Mouse (Mus musculus) heart, embryonic 13.5 days (tissue): ENCODE measurements around the gene Abhd18. TPM values are rescaled to one million over a fixed set of nuclear protein-coding genes. Genes with fewer than 3 reads are reported as not detected.
"Not testable (repeated sequence)": the region's sequence is repeated elsewhere in the genome, so short reads cannot be mapped to it uniquely, and the experiment has no call there.

Experiments used
- ATAC-seq: fragments of 200-750 bp; cut with Nextera tagmentation; 2 replicates; pipeline ENCODE4 v1.8.0; 2017; ENCODE audit warnings: moderate TSS enrichment; ENCODE audit not compliant: insufficient number of reproducible peaks, low FRiP score, low TSS enrichment; ENCODE audit errors: extremely low read depth
- H3K27ac ChIP-seq: fragments of 300-500 bp; sonication (generic); replicated peaks from 2 replicates; pipeline ENCODE4 v1.5.1; 2015; ENCODE audit warnings: moderate library complexity, mild to moderate bottlenecking, inconsistent platforms
- H3K27me3 ChIP-seq: fragments of 300-500 bp; sonication (generic); replicated peaks from 2 replicates; pipeline ENCODE4 v1.6.1; 2015; ENCODE audit warnings: mild to moderate bottlenecking, inconsistent platforms
- H3K36me3 ChIP-seq: fragments of 300-500 bp; sonication (generic); 2 replicates; pipeline ENCODE4 v1.6.1; 2015; ENCODE audit warnings: mild to moderate bottlenecking, inconsistent platforms
- H3K4me1 ChIP-seq: fragments of 300-500 bp; sonication (generic); 2 replicates; pipeline ENCODE4 v1.6.1; 2015; ENCODE audit warnings: inconsistent platforms
- H3K4me2 ChIP-seq: fragments of 300-500 bp; sonication (generic); 2 replicates; pipeline ENCODE4 v1.6.1; 2015; ENCODE audit warnings: inconsistent platforms, mild to moderate bottlenecking, moderate library complexity
- H3K4me3 ChIP-seq: fragments of 300-500 bp; sonication (generic); 2 replicates; pipeline ENCODE4 v1.5.1; 2015; ENCODE audit warnings: moderate library complexity, mild to moderate bottlenecking, inconsistent platforms
- H3K9ac ChIP-seq: fragments of 300-500 bp; sonication (generic); 2 replicates; pipeline ENCODE4 v1.6.1; 2015; ENCODE audit warnings: inconsistent platforms, mild to moderate bottlenecking, moderate library complexity
- H3K9me3 ChIP-seq: fragments of 300-500 bp; sonication (generic); 2 replicates; pipeline ENCODE4 v1.6.1; 2016; ENCODE audit warnings: inconsistent platforms
- WGBS: fragments of 180-500 bp; shearing (Covaris S2); methylation state at CpG from one replicate; pipeline ENCODE4 v1.1.7; 2015; ENCODE audit warnings: mixed read lengths; 5-methylcytosine and 5-hydroxymethylcytosine counted together
- polyA plus RNA-seq: library from polyadenylated mRNA; unstranded; fragments of >200 nt; fragmentation: Nextera tagmentation; extraction: Ambion mirVana; gene quantifications from 2 replicates; pipeline ENCODE4 v1.2.1, GENCODE M21; 2015

Abhd18 gene
- polyA plus RNA-seq = 13.7 and 14.3 TPM in 2 replicates

GRCm38 (mm10) chr3:40846957-40847017 lies at the start of gene Abhd18:
Gene Abhd18, plus strand, starts transcription at chr3:40846970.
- peak within 1 kb of the TSS; percentile 85 for H3K27ac ChIP-seq
- H3K36me3 ChIP-seq, H3K27me3 ChIP-seq, H3K4me1 ChIP-seq, ATAC-seq, H3K9me3 ChIP-seq: not testable (repeated sequence)
- H3K9ac ChIP-seq = peak within 1 kb of the TSS; percentile 79
- peak within 1 kb of the TSS; percentile 64 for H3K4me3 ChIP-seq
- H3K4me2 ChIP-seq = peak within 1 kb of the TSS; percentile 77
- no CpG with 5 or more reads among the region's 4 CpGs for WGBS

GRCm38 (mm10) chr3:40798054-40798453 lies 48.7 kb upstream of the Abhd18 start:
- 57% methylated on average over 1 of the region's 1 CpGs for WGBS
- H3K4me2 ChIP-seq = no peak overlapping the region

GRCm38 (mm10) chr3:40798500-40798899 lies 48.3 kb upstream of the Abhd18 start:
- Histone ChIP-seq H3K36me3 (peaks cover 14% of the 10 kb centered on the region), H3K9me3 (no peaks in the 10 kb centered on the region), H3K4me3 (no peak overlapping the region), H3K4me1 (peaks cover 15% of the 10 kb centered on the region), H3K27me3 (no peaks in the 10 kb centered on the region), H3K9ac (no peak overlapping the region), H3K4me2 (no peak overlapping the region), H3K27ac (no peak overlapping the region)
- WGBS = 40% methylated on average over 7 of the region's 7 CpGs
- no peak for ATAC-seq

More at GRCm38 (mm10) chr3:40798054-40798453, 48.7 kb upstream of the Abhd18 start:
- H3K36me3 ChIP-seq = peaks cover 18% of the 10 kb centered on the region
- H3K9me3 ChIP-seq = no peaks in the 10 kb centered on the region
- ATAC-seq = no peak
- no peak overlapping the region for H3K4me3 ChIP-seq
- no peak overlapping the region for H3K27ac ChIP-seq
- no peak overlapping the region for H3K9ac ChIP-seq
- H3K4me1 ChIP-seq = peaks cover 15% of the 10 kb centered on the region
- H3K27me3 ChIP-seq = no peaks in the 10 kb centered on the region

- Histone ChIP-seq H3K36me3 (peaks cover 19% of the 10 kb centered on the region), H3K4me1 (peaks cover 15% of the 10 kb centered on the region), H3K4me3 (peak within 1 kb of the TSS; percentile 98), H3K4me2 (peak within 1 kb of the TSS; percentile 90), H3K9me3 (no peaks in the 10 kb centered on the region), H3K27me3 (no peaks in the 10 kb centered on the region), H3K9ac (peak within 1 kb of the TSS; percentile 92), H3K27ac (peak within 1 kb of the TSS; percentile 84)
- peak; percentile 98 for ATAC-seq
- 2% methylated on average over 66 of the region's 66 CpGs for WGBS
Measured at GRCm38 (mm10) chr3:40799530-40800372, 47.0 kb upstream of the Abhd18 start, which contains the start of gene Plk4. Gene Plk4, plus strand, starts transcription at chr3:40800019.

GRCm38 (mm10) chr3:40800373-40800823 lies 46.4 kb upstream of the Abhd18 start:
- peak; percentile 75 for ATAC-seq
- peak overlapping the region; percentile 79 for H3K27ac ChIP-seq
- peak overlapping the region; percentile 90 for H3K4me2 ChIP-seq
- peak overlapping the region; percentile 92 for H3K9ac ChIP-seq
- peaks cover 25% of the 10 kb centered on the region for H3K36me3 ChIP-seq
- no peaks in the 10 kb centered on the region for H3K27me3 ChIP-seq
- H3K9me3 ChIP-seq = no peaks in the 10 kb centered on the region
- peak overlapping the region; percentile 98 for H3K4me3 ChIP-seq
- 0% methylated on average over 26 of the region's 37 CpGs for WGBS
- H3K4me1 ChIP-seq = peaks cover 15% of the 10 kb centered on the region

- no peak overlapping the region for H3K9ac ChIP-seq
- no peak for ATAC-seq
- H3K4me2 ChIP-seq = no peak overlapping the region
- 68% methylated on average over 2 of the region's 2 CpGs for WGBS
- H3K4me3 ChIP-seq = no peak overlapping the region
- peaks cover 68% of the 10 kb centered on the region for H3K36me3 ChIP-seq
- no peaks in the 10 kb centered on the region for H3K9me3 ChIP-seq
- no peak overlapping the region for H3K27ac ChIP-seq
- H3K4me1 ChIP-seq = peaks cover 2% of the 10 kb centered on the region; the same call in 1 of the 2 replicates
- H3K27me3 ChIP-seq = no peaks in the 10 kb centered on the region
Measured at GRCm38 (mm10) chr3:40806871-40807270, 39.9 kb upstream of the Abhd18 start.

- Histone ChIP-seq H3K4me3 (no peak overlapping the region), H3K9me3 (no peaks in the 10 kb centered on the region), H3K4me2 (no peak overlapping the region), H3K36me3 (peaks cover 75% of the 10 kb centered on the region), H3K4me1 (no peaks in the 10 kb centered on the region), H3K27ac (no peak overlapping the region), H3K9ac (no peak overlapping the region), H3K27me3 (no peaks in the 10 kb centered on the region)
- ATAC-seq = no peak
- 95% methylated on average over 10 of the region's 10 CpGs for WGBS
Measured at GRCm38 (mm10) chr3:40808686-40809085, 38.1 kb upstream of the Abhd18 start.

- ATAC-seq = no peak
- Histone ChIP-seq H3K9me3 (no peaks in the 10 kb centered on the region), H3K27me3 (no peaks in the 10 kb centered on the region), H3K27ac (no peak overlapping the region), H3K36me3 (peaks cover 81% of the 10 kb centered on the region), H3K4me2 (no peak overlapping the region), H3K4me3 (no peak overlapping the region), H3K4me1 (no peaks in the 10 kb centered on the region), H3K9ac (no peak overlapping the region)
- WGBS = 98% methylated on average over 2 of the region's 2 CpGs
Measured at GRCm38 (mm10) chr3:40809894-40810293, 36.9 kb upstream of the Abhd18 start.

GRCm38 (mm10) chr3:40813275-40813674 lies 33.5 kb upstream of the Abhd18 start:
- Histone ChIP-seq H3K4me3 (no peak overlapping the region), H3K4me1 (no peaks in the 10 kb centered on the region), H3K27me3 (no peaks in the 10 kb centered on the region), H3K36me3 (peaks cover 80% of the 10 kb centered on the region), H3K9ac (no peak overlapping the region), H3K9me3 (no peaks in the 10 kb centered on the region), H3K27ac (no peak overlapping the region), H3K4me2 (no peak overlapping the region)
- 86% methylated on average over 2 of the region's 2 CpGs for WGBS
- no peak for ATAC-seq

GRCm38 (mm10) chr3:40845521-40845920 lies 1.2 kb upstream of the Abhd18 start:
- H3K4me2 ChIP-seq = peak overlapping the region; percentile 77
- peak overlapping the region; percentile 28; the same call in 1 of the 2 replicates for H3K27ac ChIP-seq
- ATAC-seq, H3K4me1 ChIP-seq, H3K9me3 ChIP-seq, H3K36me3 ChIP-seq, H3K27me3 ChIP-seq: not testable (repeated sequence)
- 81% methylated on average over 6 of the region's 6 CpGs for WGBS
- H3K9ac ChIP-seq = peak overlapping the region; percentile 79
- H3K4me3 ChIP-seq = peak overlapping the region; percentile 64

GRCm38 (mm10) chr3:40846473-40846956 lies 255 bp upstream of the Abhd18 start, which contains the start of gene Mfsd8:
Gene Mfsd8, minus strand, starts transcription at chr3:40846886.
- H3K4me1 ChIP-seq, H3K36me3 ChIP-seq, H3K9me3 ChIP-seq, H3K27me3 ChIP-seq: not testable (repeated sequence)
- under 1% methylated on average over 38 of the region's 39 CpGs for WGBS
- Histone ChIP-seq H3K4me3 (peak within 1 kb of the TSS; percentile 64), H3K27ac (peak within 1 kb of the TSS; percentile 85), H3K4me2 (peak within 1 kb of the TSS; percentile 77), H3K9ac (peak within 1 kb of the TSS; percentile 79)
- ATAC-seq = peak; percentile 98

- not testable (repeated sequence) for H3K27me3 ChIP-seq, H3K9me3 ChIP-seq, H3K36me3 ChIP-seq, ATAC-seq, H3K4me1 ChIP-seq
- under 1% methylated on average over 20 of the region's 21 CpGs for WGBS
- Histone ChIP-seq H3K9ac (peak overlapping the region; percentile 78), H3K4me2 (peak overlapping the region; percentile 77), H3K4me3 (peak overlapping the region; percentile 64), H3K27ac (peak overlapping the region; percentile 69)
Measured at GRCm38 (mm10) chr3:40847018-40847417, 248 bp downstream of the Abhd18 start.
